In the genomic region with DNA sequence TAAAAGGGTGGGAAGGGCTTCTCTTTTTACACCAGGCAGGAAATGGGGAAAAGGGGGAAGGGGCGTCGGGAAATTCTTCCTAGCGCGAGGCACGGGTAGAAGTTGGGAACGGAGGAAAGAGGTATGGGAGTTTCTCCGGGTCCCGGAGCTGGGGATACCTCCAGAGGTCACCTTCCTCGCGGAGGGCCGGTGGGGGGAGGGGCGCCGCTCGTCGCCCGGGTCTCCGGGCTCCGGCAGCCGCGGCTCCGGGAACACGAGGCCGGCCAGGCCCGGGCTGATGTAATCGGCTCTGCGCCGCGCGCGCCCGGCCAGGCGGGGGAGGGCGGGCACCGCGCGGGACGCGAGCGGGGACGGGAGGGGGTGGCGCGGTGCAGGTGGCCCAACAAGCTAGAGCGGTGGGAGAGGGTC, we compare ENCODE assay signal across 8 mouse cellular contexts. TPM values are rescaled to one million over a fixed set of nuclear protein-coding genes. Genes with fewer than 3 reads are reported as not detected.
DNase-seq lines count a peak whose midpoint lies in the region; ATAC-seq and TF ChIP-seq lines count a peak whose summit lies in the region.

No protein-coding gene starts in this region.

- H3K4me3 ChIP-seq in kidney, adult 2 months (ENCODE audit: insufficient read depth, low read depth, low read length): peak overlapping the region; percentile 97
- peak overlapping the region; percentile 86 for H3K4me3 ChIP-seq in forebrain, embryonic 13.5 days
- H3K4me3 ChIP-seq in hindbrain, embryonic 12.5 days: peak overlapping the region; percentile 86

- peak overlapping the region; percentile 95 for H3K9ac ChIP-seq in forebrain, embryonic 13.5 days
- peak overlapping the region; percentile 94 for H3K9ac ChIP-seq in hindbrain, embryonic 12.5 days

- 1% methylated on average over 42 of the region's 43 CpGs for WGBS in kidney, adult 2 months
- WGBS in forebrain, embryonic 13.5 days: under 1% methylated on average over 39 of the region's 43 CpGs
- under 1% methylated on average over 42 of the region's 43 CpGs for WGBS in hindbrain, embryonic 12.5 days

- peak overlapping the region; percentile 99 for H3K27ac ChIP-seq in kidney, adult 2 months (ENCODE audit: insufficient read depth, low read depth, low read length)
- peak overlapping the region; percentile 85 for H3K27ac ChIP-seq in forebrain, embryonic 13.5 days
- H3K27ac ChIP-seq in hindbrain, embryonic 12.5 days: peak overlapping the region; percentile 91

- TF ChIP-seq POLR2A in kidney, adult 2 months (IDR thresholded peaks at IDR 0.05; ENCODE audit: low read depth, low read length): no peak

- H3K27me3 ChIP-seq in kidney, adult 2 months (replicated peaks; ENCODE audit: control insufficient read depth, insufficient read depth, low read length): no peaks in the 10 kb centered on the region
- H3K27me3 ChIP-seq in forebrain, embryonic 13.5 days: peaks cover 5% of the 10 kb centered on the region; the same call in 1 of the 2 replicates
- peaks cover 5% of the 10 kb centered on the region; the same call in 1 of the 2 replicates for H3K27me3 ChIP-seq in hindbrain, embryonic 12.5 days

- H3K4me2 ChIP-seq in forebrain, embryonic 13.5 days: peak overlapping the region; percentile 90
- H3K4me2 ChIP-seq in hindbrain, embryonic 12.5 days (replicated peaks): peak overlapping the region; percentile 85

- no peaks in the 10 kb centered on the region for H3K36me3 ChIP-seq in kidney, adult 2 months (ENCODE audit: control insufficient read depth, insufficient read depth, low read length)
- peaks cover 11% of the 10 kb centered on the region; the same call in 1 of the 2 replicates for H3K36me3 ChIP-seq in forebrain, embryonic 13.5 days (ENCODE audit: poor library complexity, severe bottlenecking)
- H3K36me3 ChIP-seq in hindbrain, embryonic 12.5 days: 0 out of 2 replicates have a peak, but pooled peaks cover under 1% of the 10 kb centered on the region

- peaks cover 16% of the 10 kb centered on the region for H3K4me1 ChIP-seq in kidney, adult 2 months (ENCODE audit: control insufficient read depth, insufficient read depth, low read length)
- peaks cover 55% of the 10 kb centered on the region for H3K4me1 ChIP-seq in forebrain, embryonic 13.5 days
- H3K4me1 ChIP-seq in hindbrain, embryonic 12.5 days: peaks cover 46% of the 10 kb centered on the region

- no peak for TF ChIP-seq CTCF in kidney, adult 2 months (conservative IDR thresholded peaks at IDR 0.05; ENCODE audit: insufficient read depth, insufficient read length, low read depth, low read length)

- no peaks in the 10 kb centered on the region for H3K9me3 ChIP-seq in forebrain, embryonic 13.5 days (replicated peaks)
- no peaks in the 10 kb centered on the region for H3K9me3 ChIP-seq in hindbrain, embryonic 12.5 days (replicated peaks)

- DNase-seq in kidney, adult 2 months: no peak
- DNase-seq in kidney, adult 18-20 months: no peak
- peak; percentile 68 for DNase-seq in adrenal gland, postnatal 25 days
- DNase-seq in liver: peak; percentile 73
- DNase-seq in naive thymus-derived CD4-positive, alpha-beta T cell, adult 2 months (ENCODE audit: low read depth): peak; percentile 31
- peak; percentile 60 for DNase-seq in thymus, postnatal 4 days

- ATAC-seq in forebrain, embryonic 13.5 days: 0 out of 2 replicates have a peak, but pooled peaks have one; percentile 11
- ATAC-seq in hindbrain, embryonic 12.5 days (ENCODE audit: low FRiP score): peak; percentile 24; the same call in 1 of the 2 replicates

RNA-seq across cellular contexts. Expression of a gene that starts 1.8 kb away (rescaled TPM):
- polyA plus RNA-seq in kidney, adult 2 months (2012; rRNA removed): 336 and 398 TPM in 2 replicates
- 429 and 459 TPM in 2 replicates for total RNA-seq in adrenal gland, postnatal 25 days (2021)
- polyA plus RNA-seq in forebrain, embryonic 13.5 days (2015; fragmentation: Nextera tagmentation; extraction: Ambion mirVana): 2.7 and 3.7 TPM in 2 replicates
- 4.0 and 4.7 TPM in 2 replicates for polyA plus RNA-seq in hindbrain, embryonic 12.5 days (2016; fragmentation: Nextera tagmentation; extraction: Ambion mirVana)

Comparison
In these comparisons a context has a peak if more than half of its experiments do, and no peak if none do; other contexts are left out.
1. DNase-seq: peak in adrenal gland, postnatal 25 days (single experiment), liver (single experiment), naive thymus-derived CD4-positive, alpha-beta T cell, adult 2 months (single experiment) and thymus, postnatal 4 days (single experiment); none in kidney, adult 2 months (single experiment) and kidney, adult 18-20 months (single experiment).
2. RNA of a gene that starts 1.8 kb away (polyA plus RNA-seq): 336 to 398 TPM in kidney, adult 2 months; 4.0 to 4.7 TPM in hindbrain, embryonic 12.5 days and 2.7 to 3.7 TPM in forebrain, embryonic 13.5 days; every median in the first group is over 10 times any median in the second.
3. Peak in every context shown above with its lines, with median percentiles within 50 percentile points of each other: H3K27ac ChIP-seq and H3K4me3 ChIP-seq.